Mouse (Mus musculus) myocyte (in vitro differentiated cells): Measurements from ENCODE around the gene Nckap5l. TPM values are rescaled to one million over a fixed set of nuclear protein-coding genes. Genes with fewer than 3 reads are reported as not detected.
A peak's percentile ranks its signal among the peaks of the same experiment; 100 is the strongest.

ENCODE experiments used
- H3K27me3 ChIP-seq: one replicate; pipeline ENCODE4 v1.6.1; 2011; ENCODE audit not compliant: control insufficient read depth, insufficient read depth, insufficient read length
- H3K36me3 ChIP-seq: one replicate; pipeline ENCODE4 v1.6.1; 2011; ENCODE audit not compliant: control insufficient read depth, insufficient read depth
- H3K4me2 ChIP-seq: one replicate; pipeline ENCODE4 v1.6.1; 2011; ENCODE audit warnings: low read depth, control low read depth
- H3K4me3 ChIP-seq: one replicate; pipeline ENCODE4 v1.5.1; 2011; ENCODE audit warnings: mild to moderate bottlenecking, control low read depth, moderate library complexity
- H3K79me2 ChIP-seq: one replicate; pipeline ENCODE4 v1.6.1; 2011; ENCODE audit not compliant: control insufficient read depth, insufficient read depth
- H3ac ChIP-seq: one replicate; pipeline ENCODE4 v1.6.1; 2011; ENCODE audit not compliant: control insufficient read depth, insufficient read length
- CEBPB ChIP-seq: IDR thresholded peaks from 2 replicates; pipeline ENCODE4 v1.6.1; 2011; ENCODE audit warnings: mild to moderate bottlenecking, moderate library complexity; ENCODE audit not compliant: poor library complexity, insufficient read depth, severe bottlenecking
- E2F4 ChIP-seq: IDR thresholded peaks from one replicate; pipeline ENCODE4 v1.6.1; 2011; ENCODE audit warnings: mild to moderate bottlenecking, control low read depth, moderate library complexity; ENCODE audit not compliant: insufficient read depth
- MAX ChIP-seq: IDR thresholded peaks from one replicate; pipeline ENCODE4 v1.6.1; 2011; ENCODE audit warnings: low read depth, mild to moderate bottlenecking, control low read depth
- MYOD1 ChIP-seq, 3 experiments: IDR thresholded peaks; one replicate each; pipeline ENCODE4 v1.6.1; 2011; ENCODE audit warnings: control low read depth in 2 of 3, low read depth in 2 of 3, mild to moderate bottlenecking in 2 of 3, moderate library complexity in 1 of 3; ENCODE audit not compliant: insufficient read length in 2 of 3, control insufficient read depth in 1 of 3
- MYOG ChIP-seq, 3 experiments: IDR thresholded peaks; one replicate each; pipeline ENCODE4 v1.6.1; 2011; ENCODE audit warnings: control low read depth in 2 of 3, low read depth in 2 of 3, mild to moderate bottlenecking in 2 of 3; ENCODE audit not compliant: insufficient read length in 2 of 3, control insufficient read depth in 1 of 3, insufficient read depth in 1 of 3
- POLR2A ChIP-seq: IDR thresholded peaks from one replicate; pipeline ENCODE4 v1.6.1; 2011; ENCODE audit warnings: low read depth, mild to moderate bottlenecking, control low read depth, moderate library complexity; ENCODE audit not compliant: insufficient read length
- POLR2AphosphoS2 ChIP-seq: IDR thresholded peaks from one replicate; pipeline ENCODE4 v1.6.1; 2011; ENCODE audit warnings: low read depth, control low read depth; ENCODE audit not compliant: insufficient read length
- REST ChIP-seq: IDR thresholded peaks from one replicate; pipeline ENCODE4 v1.6.1; 2011; ENCODE audit warnings: mild to moderate bottlenecking, control low read depth, moderate library complexity; ENCODE audit not compliant: insufficient read depth, insufficient read length
- SRF ChIP-seq: IDR thresholded peaks from one replicate; pipeline ENCODE4 v1.6.1; 2011; ENCODE audit warnings: low read depth; ENCODE audit not compliant: control insufficient read depth, insufficient read length
- TCF12 ChIP-seq: IDR thresholded peaks from one replicate; pipeline ENCODE4 v1.6.1; 2011; ENCODE audit warnings: mild to moderate bottlenecking, control low read depth; ENCODE audit not compliant: poor library complexity, insufficient read depth, severe bottlenecking
- TCF3 ChIP-seq: IDR thresholded peaks from one replicate; pipeline ENCODE4 v1.6.1; 2011; ENCODE audit warnings: low read depth, control low read depth; ENCODE audit not compliant: insufficient read length
- USF1 ChIP-seq: IDR thresholded peaks from one replicate; pipeline ENCODE4 v1.6.1; 2011; ENCODE audit warnings: low read depth, mild to moderate bottlenecking, control low read depth, moderate library complexity
- polyA plus RNA-seq: library from polyadenylated mRNA; unstranded; fragments of >200 nt; fragmentation: generic; extraction: Trizol; gene quantifications from one replicate; pipeline ENCODE4 v1.2.1, GENCODE M21; 2012; ENCODE audit warnings: missing spikeins

Nckap5l gene
- polyA plus RNA-seq, 1 experiment: 40.9 TPM

- H3K27me3 ChIP-seq: no peaks in the 10 kb centered on the region
- no peak overlapping the region for H3K4me3 ChIP-seq
- no peak overlapping the region for H3K4me2 ChIP-seq
- no peak overlapping the region for H3ac ChIP-seq
- TF ChIP-seq MYOD1 (IDR thresholded peaks at IDR 0.05; ENCODE audit: control insufficient read depth in 1 of 3, insufficient read length in 2 of 3, low read depth in 2 of 3) (no peak), MAX (no peak), USF1 (no peak), REST (no peak), CEBPB (no peak), TCF12 (no peak), POLR2AphosphoS2 (peak; percentile 46), TCF3 (no peak), E2F4 (no peak), MYOG (IDR thresholded peaks at IDR 0.05; ENCODE audit: control insufficient read depth in 1 of 3, insufficient read depth in 1 of 3, insufficient read length in 2 of 3, low read depth in 2 of 3) (no peak), POLR2A (peak; percentile 43)
- H3K36me3 ChIP-seq: peaks cover 65% of the 10 kb centered on the region
- peaks cover 63% of the 10 kb centered on the region for H3K79me2 ChIP-seq
These were observed 54.2 kb downstream of the Nckap5l start for GRCm38 (mm10) chr15:99403159-99403889.

- TF ChIP-seq MYOG (IDR thresholded peaks at IDR 0.05; ENCODE audit: control insufficient read depth in 1 of 3, insufficient read depth in 1 of 3, insufficient read length in 2 of 3, low read depth in 2 of 3) (no peak), MYOD1 (IDR thresholded peaks at IDR 0.05; ENCODE audit: control insufficient read depth in 1 of 3, insufficient read length in 2 of 3, low read depth in 2 of 3) (no peak), CEBPB (0 out of 2 replicates have a peak, but pooled peaks have one; percentile 10), REST (no peak), MAX (no peak), POLR2AphosphoS2 (no peak)
- H3K4me2 ChIP-seq: peak overlapping the region; percentile 61
- H3K36me3 ChIP-seq: peaks cover 47% of the 10 kb centered on the region
- peaks cover 90% of the 10 kb centered on the region for H3K79me2 ChIP-seq
- no peak overlapping the region for H3ac ChIP-seq
- peak overlapping the region; percentile 16 for H3K4me3 ChIP-seq
- H3K27me3 ChIP-seq: no peaks in the 10 kb centered on the region
These were observed 56.9 kb downstream of the Nckap5l start for GRCm38 (mm10) chr15:99400602-99401001.

GRCm38 (mm10) chr15:99399503-99400245 is 57.9 kb downstream of the Nckap5l start:
- Histone ChIP-seq H3K4me2 (peak overlapping the region; percentile 61), H3K79me2 (peaks cover 99% of the 10 kb centered on the region), H3ac (no peak overlapping the region), H3K27me3 (no peaks in the 10 kb centered on the region), H3K36me3 (peaks cover 38% of the 10 kb centered on the region), H3K4me3 (peak overlapping the region; percentile 16)
- TF ChIP-seq E2F4: no peak
- peak; percentile 24 for TF ChIP-seq POLR2A
- TF ChIP-seq MYOG (IDR thresholded peaks at IDR 0.05; ENCODE audit: control insufficient read depth in 1 of 3, insufficient read depth in 1 of 3, insufficient read length in 2 of 3, low read depth in 2 of 3): peak in 1 of 3 experiments; percentile 50
- TF ChIP-seq POLR2AphosphoS2: peak; percentile 29
- no peak for TF ChIP-seq SRF
- peak; percentile 95 for TF ChIP-seq CEBPB
- TF ChIP-seq TCF12: no peak
- TF ChIP-seq MAX: no peak
- no peak for TF ChIP-seq MYOD1 (IDR thresholded peaks at IDR 0.05; ENCODE audit: control insufficient read depth in 1 of 3, insufficient read length in 2 of 3, low read depth in 2 of 3)
- no peak for TF ChIP-seq TCF3
- no peak for TF ChIP-seq USF1
- TF ChIP-seq REST: no peak

GRCm38 (mm10) chr15:99397622-99398021 is 59.9 kb downstream of the Nckap5l start:
- Histone ChIP-seq H3K4me3 (no peak overlapping the region), H3ac (no peak overlapping the region), H3K36me3 (peaks cover 18% of the 10 kb centered on the region), H3K79me2 (peaks cover 98% of the 10 kb centered on the region), H3K4me2 (peak overlapping the region; percentile 74), H3K27me3 (no peaks in the 10 kb centered on the region)
- no peak for TF ChIP-seq REST
- no peak for TF ChIP-seq MYOD1 (IDR thresholded peaks at IDR 0.05; ENCODE audit: control insufficient read depth in 1 of 3, insufficient read length in 2 of 3, low read depth in 2 of 3)
- no peak for TF ChIP-seq USF1
- TF ChIP-seq SRF: no peak
- TF ChIP-seq CEBPB: no peak
- no peak for TF ChIP-seq TCF3
- no peak for TF ChIP-seq MYOG (IDR thresholded peaks at IDR 0.05; ENCODE audit: control insufficient read depth in 1 of 3, insufficient read depth in 1 of 3, insufficient read length in 2 of 3, low read depth in 2 of 3)
- TF ChIP-seq E2F4: no peak
- TF ChIP-seq POLR2A: no peak
